Mouse (Mus musculus): ENCODE results near the gene Polr2h. TPM values are rescaled to one million over a fixed set of nuclear protein-coding genes. Genes with fewer than 3 reads are reported as not detected.

Gene Polr2h
- total and polyA plus RNA-seq, 3 experiments = 117 to 183 (median 157) TPM

DNA sequence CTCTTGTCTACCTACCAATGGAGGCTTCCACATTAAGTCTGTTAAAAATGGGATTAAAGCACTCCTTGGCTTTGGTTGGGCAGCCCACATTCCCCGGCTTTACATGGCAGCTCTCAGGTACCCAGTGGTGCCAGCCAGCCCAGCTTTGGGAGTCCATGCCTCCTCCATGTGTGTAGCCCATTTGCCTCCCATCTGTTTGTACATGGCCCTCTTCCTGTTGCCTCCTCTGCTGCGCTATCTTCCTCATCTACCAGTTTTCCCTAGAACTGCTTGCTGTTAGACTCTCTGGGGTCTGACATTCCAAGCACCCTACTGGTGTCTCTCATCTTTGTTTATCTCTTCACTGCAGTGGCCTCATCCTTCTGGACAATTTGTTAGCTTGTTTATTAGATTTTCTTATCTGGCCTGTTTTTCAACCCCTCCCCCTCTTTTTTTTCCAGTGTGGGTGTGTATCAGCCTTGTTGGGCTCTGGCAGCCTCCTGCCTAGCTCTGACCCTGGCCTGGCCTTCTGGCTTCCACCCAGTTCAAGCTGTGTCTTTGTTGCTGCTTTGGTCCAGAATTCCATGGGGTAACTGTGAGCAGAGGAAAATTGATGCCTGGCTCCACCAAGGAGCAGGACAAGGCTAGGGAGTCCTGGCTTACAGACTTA, 10.9 kb upstream of the Polr2h start:
- in situ Hi-C loops (cut with MboI; ENCODE audit: low pct_ligation_motif_present, low pct_unique_long_range_greater_than_20kb, low sequenced_read_pairs) (no loop called here), dilution Hi-C loops (cut with MboI; ENCODE audit: extremely low pct_ligation_motif_present, extremely low pct_unique_long_range_greater_than_20kb, low sequenced_read_pairs) (no loop called here)
- Histone ChIP-seq H3K79me2 (replicated peaks; ENCODE audit: control insufficient read depth, extremely low read depth, insufficient read depth, poor library complexity, severe bottlenecking) (no peaks in the 10 kb centered on the region), H3K4me3 (replicated peaks in 1 of 3; ENCODE audit: low read depth in 2 of 3, low read length in 2 of 3, poor library complexity in 1 of 3) (no peak overlapping the region), H3K4me2 (ENCODE audit: insufficient read depth, low read depth, poor library complexity, severe bottlenecking) (no peak overlapping the region), H3K9ac (ENCODE audit: insufficient read depth, low read depth) (no peak overlapping the region), H3K36me3 (replicated peaks in 1 of 2; ENCODE audit: control insufficient read depth in 1 of 2, insufficient read depth in 1 of 2, low read length in 1 of 2) (peaks cover 0 to 16% of the 10 kb centered on the region in 2 experiments), H3K27me3 (replicated peaks) (no peaks in the 10 kb centered on the region), H3K27ac (ENCODE audit: insufficient read depth, low read depth) (no peak overlapping the region), H3K9me3 (replicated peaks; ENCODE audit: low read length) (no peaks in the 10 kb centered on the region), H3K4me1 (ENCODE audit: control insufficient read depth in 1 of 2, insufficient read depth in 2 of 2) (peaks cover 10 to 40% of the 10 kb centered on the region in 2 experiments)
- no peak for DNase-seq (ENCODE audit: extremely low read depth)
- no peak for TF ChIP-seq PAX5 (IDR thresholded peaks at IDR 0.05; ENCODE audit: low read length)
- TF ChIP-seq USF1 (IDR thresholded peaks at IDR 0.05; ENCODE audit: low read depth, low read length) = no peak

DNA sequence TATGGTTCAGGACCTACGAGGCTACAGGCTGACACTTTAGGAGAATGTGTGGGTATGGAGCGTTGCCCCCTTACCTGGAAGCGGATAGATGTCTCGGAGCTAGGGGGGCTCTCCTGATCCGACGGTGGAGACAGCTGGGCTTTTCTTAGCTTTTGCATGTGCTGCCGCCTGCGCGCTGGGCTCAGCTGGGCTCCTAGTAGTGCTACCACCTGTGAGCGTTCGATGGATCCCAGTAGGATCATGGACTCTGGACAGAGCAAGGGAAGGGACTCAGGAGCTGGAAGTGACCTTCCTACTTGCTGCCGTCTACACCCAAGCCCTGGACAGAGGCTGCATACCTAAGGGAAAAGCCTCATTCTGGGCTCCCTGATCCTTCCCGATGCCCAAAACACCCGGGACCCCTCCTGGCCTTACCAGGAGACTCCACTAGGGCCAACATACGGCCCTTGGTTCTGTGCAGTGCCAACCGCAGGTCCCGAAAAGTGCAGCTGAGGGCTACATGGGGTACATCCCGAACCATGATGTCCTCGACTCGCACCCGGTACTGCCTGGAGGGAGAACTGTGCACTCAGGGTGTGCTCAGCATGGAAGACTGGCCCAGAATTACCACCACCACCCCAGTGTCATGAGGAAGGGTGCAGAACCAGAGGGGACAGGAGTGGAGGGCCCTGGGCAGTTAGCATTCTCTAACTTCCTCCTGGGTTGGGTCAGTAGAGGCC, 9.1 kb upstream of the Polr2h start:
- in situ Hi-C loops (cut with MboI; ENCODE audit: low pct_ligation_motif_present, low pct_unique_long_range_greater_than_20kb, low sequenced_read_pairs) = no loop called here
- no peak overlapping the region for H3K27ac ChIP-seq (ENCODE audit: insufficient read depth, low read depth)
- no peak for DNase-seq (ENCODE audit: extremely low read depth)
- H3K9ac ChIP-seq (ENCODE audit: insufficient read depth, low read depth) = no peak overlapping the region
- H3K4me2 ChIP-seq (ENCODE audit: insufficient read depth, low read depth, poor library complexity, severe bottlenecking) = no peak overlapping the region
- H3K36me3 ChIP-seq (replicated peaks in 1 of 2; ENCODE audit: control insufficient read depth in 1 of 2, insufficient read depth in 1 of 2, low read length in 1 of 2) = peaks cover 0 to 25% of the 10 kb centered on the region in 2 experiments
- H3K4me3 ChIP-seq (replicated peaks in 1 of 3; ENCODE audit: low read depth in 2 of 3, low read length in 2 of 3, poor library complexity in 1 of 3) = no peak overlapping the region
- no peaks in the 10 kb centered on the region for H3K79me2 ChIP-seq (replicated peaks; ENCODE audit: control insufficient read depth, extremely low read depth, insufficient read depth, poor library complexity, severe bottlenecking)
- no peaks in the 10 kb centered on the region for H3K9me3 ChIP-seq (replicated peaks; ENCODE audit: low read length)
- TF ChIP-seq PAX5 (IDR thresholded peaks at IDR 0.05; ENCODE audit: low read length) (no peak), TBP (conservative IDR thresholded peaks at IDR 0.05; ENCODE audit: low read depth, low read length) (no peak), RCOR1 (conservative IDR thresholded peaks at IDR 0.05; ENCODE audit: low read depth, low read length) (no peak), ZKSCAN1 (IDR thresholded peaks at IDR 0.05; ENCODE audit: borderline replicate concordance, low read depth, low read length) (no peak), RAD21 (IDR thresholded peaks at IDR 0.05; ENCODE audit: low read depth, low read length) (no peak), ELF1 (IDR thresholded peaks at IDR 0.05; ENCODE audit: low read depth, low read length) (no peak), USF2 (conservative IDR thresholded peaks at IDR 0.05; ENCODE audit: low read depth, low read length) (no peak)
- peaks cover 1 to 23% of the 10 kb centered on the region in 2 experiments for H3K4me1 ChIP-seq (ENCODE audit: control insufficient read depth in 1 of 2, insufficient read depth in 2 of 2)
- dilution Hi-C loops (cut with MboI; ENCODE audit: extremely low pct_ligation_motif_present, extremely low pct_unique_long_range_greater_than_20kb, low sequenced_read_pairs) = no loop called here
- no peaks in the 10 kb centered on the region for H3K27me3 ChIP-seq (replicated peaks)

DNA sequence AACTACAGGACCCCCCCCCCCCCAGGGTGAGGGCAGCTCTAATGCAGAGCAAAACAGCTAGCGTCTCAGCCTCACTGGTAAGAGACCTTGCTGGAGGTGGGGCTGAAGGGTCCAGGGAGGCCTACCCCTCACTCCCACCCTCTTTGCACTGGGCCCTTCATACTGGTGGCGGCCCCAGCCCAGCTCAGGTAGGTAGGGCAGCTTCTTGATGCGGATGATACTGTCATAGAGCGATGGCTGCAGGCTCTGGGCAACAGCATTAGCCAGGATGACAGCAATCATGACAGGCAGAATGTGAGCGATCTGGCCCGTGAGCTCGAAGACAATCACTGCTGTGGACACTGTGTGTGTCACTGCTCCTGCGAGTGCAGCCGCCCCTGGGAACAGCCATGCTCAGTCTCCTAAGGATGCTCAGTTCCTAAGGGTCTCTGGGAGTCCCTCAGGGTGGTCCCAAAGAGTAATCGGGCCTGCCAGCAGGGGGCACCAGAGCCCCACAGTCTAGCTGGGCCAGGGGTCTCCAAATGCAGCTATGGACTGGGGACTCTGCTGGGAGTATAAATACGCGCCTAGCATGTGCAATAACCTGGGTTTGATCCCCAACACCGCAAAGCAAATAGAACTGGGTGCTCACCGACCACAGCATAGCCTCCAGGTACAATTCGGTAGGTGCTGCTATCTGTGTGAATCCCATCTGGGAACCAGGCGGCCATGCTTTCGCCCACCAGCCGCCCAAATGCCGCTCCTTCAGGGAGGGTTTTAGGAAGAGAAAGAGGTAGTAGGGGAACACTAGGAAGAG, 8.3 kb upstream of the Polr2h start:
- dilution Hi-C loops (cut with MboI; ENCODE audit: extremely low pct_ligation_motif_present, extremely low pct_unique_long_range_greater_than_20kb, low sequenced_read_pairs) (no loop called here), in situ Hi-C loops (cut with MboI; ENCODE audit: low pct_ligation_motif_present, low pct_unique_long_range_greater_than_20kb, low sequenced_read_pairs) (no loop called here)
- H3K4me1 ChIP-seq (ENCODE audit: control insufficient read depth in 1 of 2, insufficient read depth in 2 of 2) = peaks cover 0 to 19% of the 10 kb centered on the region in 2 experiments; a peak in 2 of 4 replicates
- no peak overlapping the region for H3K4me2 ChIP-seq (ENCODE audit: insufficient read depth, low read depth, poor library complexity, severe bottlenecking)
- no peak for TF ChIP-seq CHD2 (IDR thresholded peaks at IDR 0.05; ENCODE audit: low read length)
- TF ChIP-seq ZMIZ1 (IDR thresholded peaks at IDR 0.05; ENCODE audit: low read depth, low read length) = no peak
- no peak for TF ChIP-seq MAZ (IDR thresholded peaks at IDR 0.05; ENCODE audit: low read depth, low read length)
- peak; percentile 70 for TF ChIP-seq RAD21 (IDR thresholded peaks at IDR 0.05; ENCODE audit: low read depth, low read length)
- TF ChIP-seq TBP (conservative IDR thresholded peaks at IDR 0.05; ENCODE audit: low read depth, low read length) = no peak
- TF ChIP-seq BHLHE40 (IDR thresholded peaks at IDR 0.05; ENCODE audit: low read depth, low read length) = no peak
- TF ChIP-seq NELFE (IDR thresholded peaks at IDR 0.05; ENCODE audit: low read depth, low read length) = no peak
- no peak for TF ChIP-seq ELF1 (IDR thresholded peaks at IDR 0.05; ENCODE audit: low read depth, low read length)
- TF ChIP-seq USF2 (conservative IDR thresholded peaks at IDR 0.05; ENCODE audit: low read depth, low read length) = no peak
- peak; percentile 60 for TF ChIP-seq SMC3 (IDR thresholded peaks at IDR 0.05; ENCODE audit: low read depth, low read length)
- no peak for TF ChIP-seq NRF1 (IDR thresholded peaks at IDR 0.05; ENCODE audit: low read depth, low read length)
- TF ChIP-seq POLR2A (IDR thresholded peaks at IDR 0.05; ENCODE audit: low read depth, low read length) = no peak
- TF ChIP-seq JUN (IDR thresholded peaks at IDR 0.05; ENCODE audit: insufficient read depth, low read depth, low read length) = no peak
- TF ChIP-seq JUND (conservative IDR thresholded peaks at IDR 0.05; ENCODE audit: low read depth, low read length) = no peak
- TF ChIP-seq HCFC1 (IDR thresholded peaks at IDR 0.05; ENCODE audit: low read depth, low read length) = no peak
- TF ChIP-seq CTCF (conservative IDR thresholded peaks at IDR 0.05 in 1 of 2, IDR thresholded peaks at IDR 0.05 in 1 of 2; ENCODE audit: low read depth in 2 of 2, low read length in 2 of 2) = peak; percentile 78 to 81
- no peak overlapping the region for H3K27ac ChIP-seq (ENCODE audit: insufficient read depth, low read depth)
- H3K4me3 ChIP-seq (replicated peaks in 1 of 3; ENCODE audit: low read depth in 2 of 3, low read length in 2 of 3, poor library complexity in 1 of 3) = no peak overlapping the region
- H3K79me2 ChIP-seq (replicated peaks; ENCODE audit: control insufficient read depth, extremely low read depth, insufficient read depth, poor library complexity, severe bottlenecking) = no peaks in the 10 kb centered on the region
- H3K9me3 ChIP-seq (replicated peaks; ENCODE audit: low read length) = no peaks in the 10 kb centered on the region
- no peak for DNase-seq (ENCODE audit: extremely low read depth)
- no peak overlapping the region for H3K9ac ChIP-seq (ENCODE audit: insufficient read depth, low read depth)
- H3K27me3 ChIP-seq (replicated peaks) = no peaks in the 10 kb centered on the region
- H3K36me3 ChIP-seq (replicated peaks in 1 of 2; ENCODE audit: control insufficient read depth in 1 of 2, insufficient read depth in 1 of 2, low read length in 1 of 2) = peaks cover 0 to 25% of the 10 kb centered on the region in 2 experiments
